Mouse (Mus musculus) liver, embryonic 14.5 days (tissue): Measurements from ENCODE around the gene Tmem11.

ENCODE experiments used
- CTCF ChIP-seq: IDR thresholded peaks from 2 replicates; pipeline ENCODE4 v1.5.1; 2016; ENCODE audit warnings: antibody characterized with exemption, low read depth, control low read depth
- EP300 ChIP-seq: IDR thresholded peaks from 2 replicates; pipeline ENCODE4 v1.6.1; 2016; ENCODE audit warnings: antibody characterized with exemption, low read depth

DNA sequence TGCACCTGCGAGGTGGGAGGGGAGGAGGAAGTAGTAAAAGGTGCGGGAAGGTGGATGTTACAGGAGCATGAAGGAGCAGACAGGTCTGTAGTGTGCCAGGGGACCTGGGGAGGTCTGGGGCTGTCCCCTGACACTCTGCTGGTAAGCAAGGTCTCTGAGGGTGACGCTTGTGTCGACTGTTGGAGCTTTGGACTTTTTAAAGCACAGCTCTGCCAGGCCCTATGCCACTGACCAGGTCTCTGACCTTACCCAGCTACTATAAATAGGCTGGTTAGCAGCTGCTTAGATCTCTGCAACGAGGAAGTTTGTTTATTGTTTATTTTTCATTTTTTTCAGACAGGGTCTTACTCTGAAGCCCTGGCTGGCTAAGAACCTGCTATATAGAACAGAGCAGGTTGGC lies 33.7 kb downstream of the Tmem11 start:
- TF ChIP-seq CTCF (no peak), EP300 (no peak)
